Mouse (Mus musculus) NIH3T3 (cell line): ENCODE data around the gene Mns1.
"Not testable (repeated sequence)": the region's sequence is repeated elsewhere in the genome, so short reads cannot be mapped to it uniquely, and the experiment has no call there.

Experiments used
- DNase-seq: peaks from one replicate; pipeline ENCODE4 v3.0.0-alpha.2; 2012; ENCODE audit warnings: low read depth

Gene Mns1

GRCm38 (mm10) chr9:72427861-72428260 lies 9.9 kb upstream of the Mns1 start:
- DNase-seq, result no peak

- DNase-seq, result no peak
Observed at GRCm38 (mm10) chr9:72434876-72435275, 2.9 kb upstream of the Mns1 start.

GRCm38 (mm10) chr9:72438749-72439148 lies 938 bp downstream of the Mns1 start:
- DNase-seq, result no peak

- no peak for DNase-seq
Observed at GRCm38 (mm10) chr9:72440358-72440757, 2.5 kb downstream of the Mns1 start.

- DNase-seq, result no peak
Observed at GRCm38 (mm10) chr9:72440948-72441926, 3.4 kb downstream of the Mns1 start.

GRCm38 (mm10) chr9:72441927-72442715 lies 4.3 kb downstream of the Mns1 start:
- no peak for DNase-seq

- peak; percentile 80 for DNase-seq
Observed at GRCm38 (mm10) chr9:72448026-72448425, 10.2 kb downstream of the Mns1 start.

GRCm38 (mm10) chr9:72449367-72449766 lies 11.6 kb downstream of the Mns1 start:
- peak; percentile 17 for DNase-seq

GRCm38 (mm10) chr9:72449841-72450240 lies 12.0 kb downstream of the Mns1 start:
- no peak for DNase-seq

- no peak for DNase-seq
Observed at GRCm38 (mm10) chr9:72450363-72450762, 12.6 kb downstream of the Mns1 start.

- no peak for DNase-seq
Observed at GRCm38 (mm10) chr9:72451111-72451510, 13.3 kb downstream of the Mns1 start.

- not testable (repeated sequence) for DNase-seq
Observed at GRCm38 (mm10) chr9:72454281-72454680, 16.5 kb downstream of the Mns1 start.

GRCm38 (mm10) chr9:72456374-72456773 lies 18.6 kb downstream of the Mns1 start:
- DNase-seq, result no peak

- peak; percentile 81 for DNase-seq
Observed at GRCm38 (mm10) chr9:72458233-72458632, 20.4 kb downstream of the Mns1 start.

- no peak for DNase-seq
Observed at GRCm38 (mm10) chr9:72459703-72460102, 21.9 kb downstream of the Mns1 start.

- DNase-seq, result no peak
Observed at GRCm38 (mm10) chr9:72460767-72461166, 23.0 kb downstream of the Mns1 start.

GRCm38 (mm10) chr9:72462427-72462826 lies 24.6 kb downstream of the Mns1 start:
- no peak for DNase-seq

- no peak for DNase-seq
Observed at GRCm38 (mm10) chr9:72464806-72465205, 27.0 kb downstream of the Mns1 start.

- no peak for DNase-seq
Observed at GRCm38 (mm10) chr9:72465754-72466181, 28.0 kb downstream of the Mns1 start.

GRCm38 (mm10) chr9:72467551-72468407 lies 30.0 kb downstream of the Mns1 start:
- DNase-seq, result peak; percentile 15

- no peak for DNase-seq
Observed at GRCm38 (mm10) chr9:72468616-72469015, 30.8 kb downstream of the Mns1 start.

- DNase-seq, result no peak
Observed at GRCm38 (mm10) chr9:72469851-72470250, 32.0 kb downstream of the Mns1 start.
